Mouse (Mus musculus): ENCODE results near the gene Dlx4. TPM values are rescaled to one million over a fixed set of nuclear protein-coding genes. Genes with fewer than 3 reads are reported as not detected.

The Dlx4 gene
- total RNA-seq, 2 experiments from 2014 or later, result 0.18 to 0.24 TPM

GRCm38 (mm10) chr11:95143663-95144062 is 2.4 kb downstream of the Dlx4 start:
- intact Hi-C loops (cut with DNase I), result no loop called here
- DNase-seq, result no peak

DNA sequence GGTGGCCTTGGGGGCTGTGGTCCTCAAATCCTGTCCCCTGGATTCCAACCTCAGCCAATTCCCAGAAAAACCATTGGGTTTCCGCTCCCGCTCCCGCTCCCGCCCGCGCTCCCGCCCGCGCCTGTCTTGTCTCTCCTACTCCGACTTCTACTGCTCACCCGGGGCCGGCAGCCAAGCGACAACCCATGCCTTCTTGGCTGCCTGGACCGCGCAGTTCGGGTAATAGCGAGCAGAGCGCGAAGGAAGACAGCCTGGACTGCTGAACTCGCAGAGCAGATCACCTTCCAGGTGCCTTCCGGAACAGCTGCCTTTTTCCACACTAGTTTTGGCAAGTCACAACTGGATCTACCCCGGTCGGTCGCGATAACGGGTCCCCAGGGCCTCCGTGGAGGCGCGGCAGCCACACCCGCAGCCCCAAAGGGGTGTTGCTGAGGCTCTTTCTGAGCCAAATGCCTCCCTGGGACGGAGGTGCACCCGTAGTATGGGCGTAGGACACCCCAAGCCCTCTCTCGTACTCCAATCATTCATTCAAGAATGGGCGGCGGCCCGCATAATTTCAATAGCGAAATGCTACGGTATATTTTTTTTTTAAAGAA is 3.0 kb downstream of the Dlx4 start:
- DNase-seq, result peak; percentile 51
- intact Hi-C loops (cut with DNase I), result no loop called here

DNA sequence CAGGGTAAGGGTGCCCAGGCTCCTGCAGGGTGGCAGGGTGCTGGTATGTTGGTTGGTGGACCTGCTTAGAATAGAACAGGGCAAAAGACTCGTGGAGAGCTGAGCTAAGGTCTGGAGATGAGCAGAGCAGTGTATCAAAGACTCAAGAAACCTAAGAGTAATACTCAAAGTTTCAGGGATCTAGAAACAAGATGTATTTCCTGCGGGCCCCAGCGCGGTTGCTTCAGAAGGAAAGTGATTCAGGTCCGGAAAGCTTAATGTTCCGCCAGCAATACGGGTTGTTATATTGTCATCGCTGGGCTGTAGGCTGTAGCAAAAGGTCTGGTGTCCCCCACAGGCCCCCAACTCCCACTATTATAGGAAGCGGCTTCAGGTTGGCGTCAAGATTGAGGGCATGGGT is 3.8 kb downstream of the Dlx4 start:
- DNase-seq, result no peak
- intact Hi-C loops (cut with DNase I), result no loop called here

- DNase-seq, result no peak
- intact Hi-C loops (cut with DNase I), result no loop called here
Observed at GRCm38 (mm10) chr11:95139871-95140270, 6.2 kb downstream of the Dlx4 start.

GRCm38 (mm10) chr11:95137281-95137680 is 8.8 kb downstream of the Dlx4 start:
- intact Hi-C loops (cut with DNase I), result no loop called here
- DNase-seq, result no peak

- no peak for DNase-seq
- intact Hi-C loops (cut with DNase I), result no loop called here
Observed at GRCm38 (mm10) chr11:95133321-95133720, 12.7 kb downstream of the Dlx4 start.

DNA sequence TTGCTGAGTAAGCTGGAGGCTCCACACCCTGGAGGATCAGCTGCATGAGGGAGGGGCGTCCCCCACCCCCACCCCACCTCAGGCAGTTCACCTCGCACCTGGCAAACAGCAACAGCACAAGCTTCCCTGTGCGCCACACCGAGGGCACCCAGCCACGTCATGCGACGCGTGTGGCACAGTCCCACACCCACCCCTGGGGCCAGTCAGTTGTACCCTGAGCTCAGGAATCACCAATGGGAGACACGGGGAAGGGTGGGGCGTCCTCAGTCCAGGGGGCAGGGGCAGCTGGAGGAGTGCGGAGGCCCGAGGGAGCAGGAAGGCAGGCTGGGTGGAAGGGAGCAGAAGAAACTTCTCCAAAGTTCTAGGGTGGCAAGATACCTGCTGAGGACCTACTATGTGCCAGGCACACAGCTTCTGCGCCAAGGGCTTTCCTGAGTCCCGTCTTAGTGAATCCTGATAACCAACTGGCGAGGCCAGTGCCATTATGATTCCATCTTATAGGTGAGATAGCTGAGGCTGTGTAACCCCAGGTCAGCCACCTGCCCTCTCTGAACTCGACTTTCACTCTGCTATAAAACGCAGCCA is 15.3 kb downstream of the Dlx4 start:
- intact Hi-C loops (cut with DNase I), result no loop called here
- no peak for DNase-seq

DNA sequence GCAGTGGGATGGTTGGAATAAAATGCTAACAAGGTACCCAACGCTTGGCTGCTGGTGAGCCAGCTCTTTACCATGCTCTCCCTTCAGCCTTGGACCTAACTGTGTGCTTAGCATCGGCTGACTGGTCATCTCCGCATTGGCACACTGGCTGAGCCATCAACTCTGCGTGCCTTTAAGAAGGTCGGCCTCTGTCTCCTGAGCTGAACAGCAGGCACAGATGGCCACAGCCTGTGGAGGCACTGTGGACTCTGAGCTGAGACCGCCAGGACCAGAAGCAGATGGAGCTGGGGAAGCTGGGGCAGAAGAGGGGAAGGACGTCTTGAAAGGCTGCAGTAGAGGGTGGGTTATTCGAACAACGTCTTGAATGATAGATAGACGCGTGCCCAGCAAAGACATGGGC is 17.7 kb downstream of the Dlx4 start:
- peak; percentile 71 for DNase-seq
- intact Hi-C loops (cut with DNase I), result no loop called here

DNA sequence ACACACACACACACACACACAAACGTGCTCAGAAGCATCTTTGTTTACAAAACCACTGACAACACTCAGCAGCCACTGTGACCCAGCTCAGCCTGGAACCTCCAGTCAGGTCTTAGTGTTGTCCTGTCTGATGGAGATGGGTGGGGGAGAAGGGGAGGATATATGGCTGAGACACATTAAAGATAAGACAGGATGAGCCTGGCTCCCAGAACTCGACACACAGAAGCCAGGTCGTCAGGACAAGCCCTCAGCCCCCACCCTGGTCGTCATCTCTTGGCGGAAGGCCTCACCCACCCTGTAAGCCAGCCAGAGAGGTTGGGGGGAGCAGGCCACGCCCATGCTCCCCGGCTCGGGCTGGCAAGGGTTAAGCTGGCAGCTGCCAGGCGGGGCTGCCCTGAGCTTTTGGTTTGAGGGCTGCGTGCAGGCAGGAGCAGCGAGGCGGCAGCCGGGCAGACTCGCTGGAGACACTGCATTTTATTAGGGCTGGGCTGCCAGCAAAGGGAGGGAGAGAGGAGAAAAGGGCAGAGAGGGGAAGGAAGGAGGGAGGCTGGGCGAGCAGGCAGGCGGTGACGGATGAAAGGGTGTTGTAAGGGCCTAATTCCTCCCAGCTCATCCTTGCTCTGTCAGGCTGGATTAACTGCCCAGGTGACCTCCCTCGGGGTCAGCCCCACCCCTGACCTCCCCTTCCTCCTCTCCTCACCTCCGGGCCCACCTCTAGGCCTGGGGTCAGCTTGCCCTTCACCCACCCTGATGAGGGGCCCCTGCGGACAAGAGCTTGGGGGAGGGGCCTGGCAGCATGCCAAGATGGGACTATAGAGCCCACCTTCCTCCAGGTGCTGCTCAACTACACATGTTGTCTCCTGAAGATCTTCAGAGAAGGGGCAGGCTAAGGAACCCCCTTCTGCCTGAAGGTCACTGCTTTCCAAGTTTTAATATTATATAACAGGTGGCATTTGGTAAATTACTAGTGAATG is 19.5 kb downstream of the Dlx4 start:
- intact Hi-C loops (cut with DNase I), result no loop called here
- peak; percentile 78 for DNase-seq

- no peak for DNase-seq
- intact Hi-C loops (cut with DNase I), result no loop called here
Observed at GRCm38 (mm10) chr11:95125366-95125948, 20.6 kb downstream of the Dlx4 start.

DNA sequence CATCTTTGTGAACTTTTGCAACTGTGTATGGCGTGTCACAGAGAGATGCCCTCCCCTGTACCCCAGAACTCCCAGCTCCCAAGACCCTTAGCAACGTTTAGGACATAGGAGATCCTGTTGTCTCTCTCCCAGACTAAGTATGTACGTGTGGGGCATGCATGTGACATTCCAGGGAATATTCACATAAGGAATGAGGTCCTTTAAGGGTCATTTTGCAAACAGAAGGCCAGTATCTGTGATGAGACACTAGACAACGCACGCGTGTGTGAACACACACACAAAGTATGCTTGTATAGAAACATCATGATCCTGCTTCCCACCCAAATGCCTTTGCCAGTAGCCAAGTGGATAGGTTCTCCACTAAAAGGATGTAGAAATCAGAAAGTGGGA is 24.0 kb downstream of the Dlx4 start:
- intact Hi-C loops (cut with DNase I), result no loop called here
- no peak for DNase-seq

DNA sequence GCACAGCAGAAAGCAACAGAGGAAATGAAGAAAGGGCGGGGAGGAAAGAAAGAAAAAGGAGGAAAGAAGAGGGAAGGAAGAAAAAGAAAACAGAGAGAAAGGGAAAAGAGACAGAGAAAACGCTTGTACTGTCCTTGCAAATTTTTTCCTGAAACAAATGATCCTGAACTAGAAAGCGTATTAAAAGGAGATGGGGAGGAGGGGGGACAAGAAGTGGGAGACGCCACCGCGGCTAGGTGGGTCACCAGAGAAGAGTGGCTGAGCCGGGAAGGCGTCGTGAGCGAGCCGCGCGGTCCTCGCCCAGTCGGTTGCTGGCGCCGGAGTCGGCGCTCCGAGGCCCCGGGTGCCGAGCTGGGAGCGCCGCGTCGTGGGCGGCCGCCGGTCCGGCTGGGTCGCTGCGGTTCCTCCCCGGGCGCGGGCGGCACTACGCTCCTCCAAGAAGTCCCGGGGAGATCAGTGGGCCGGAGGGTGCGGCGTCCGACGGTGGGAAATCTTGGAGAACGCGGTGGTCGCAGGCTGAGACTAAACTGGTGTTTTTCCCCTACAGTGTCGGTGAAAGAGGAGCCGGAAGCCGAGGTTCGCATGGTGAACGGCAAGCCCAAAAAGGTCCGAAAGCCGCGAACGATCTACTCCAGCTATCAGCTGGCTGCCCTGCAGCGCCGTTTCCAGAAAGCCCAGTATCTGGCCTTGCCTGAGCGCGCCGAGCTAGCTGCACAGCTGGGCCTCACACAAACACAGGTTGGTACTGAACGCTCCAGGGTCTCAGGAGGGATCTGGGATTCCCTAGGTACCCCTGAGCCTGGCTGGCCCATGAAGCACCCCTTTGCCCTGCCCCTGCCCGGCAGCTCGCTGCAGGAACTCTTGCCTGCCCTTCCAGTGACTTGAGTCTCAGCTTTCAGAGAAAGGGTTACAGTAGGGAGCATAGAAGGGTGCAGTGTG is 24.6 kb downstream of the Dlx4 start:
- no peak for DNase-seq
- intact Hi-C loops (cut with DNase I), result no loop called here

DNA sequence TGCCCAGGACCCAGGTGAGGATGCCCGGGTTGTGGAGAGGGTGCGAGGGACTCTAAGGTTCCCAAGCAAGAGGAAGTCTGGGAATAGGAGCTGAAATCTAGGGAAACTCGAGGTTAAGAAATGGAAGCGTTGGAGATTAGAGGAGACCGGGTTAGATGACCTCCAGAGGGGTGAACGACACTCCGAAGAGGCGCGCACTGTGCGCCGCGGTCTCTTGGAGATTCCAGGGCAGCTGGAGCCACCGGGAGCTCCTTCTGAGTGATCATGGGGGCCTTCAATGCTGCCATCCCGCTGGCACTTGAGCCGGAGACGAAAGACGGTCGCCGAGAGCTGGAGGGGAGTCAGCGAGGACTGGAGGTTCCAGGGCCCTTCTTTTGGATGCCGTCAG is 25.4 kb downstream of the Dlx4 start:
- intact Hi-C loops (cut with DNase I), result no loop called here
- no peak for DNase-seq

DNA sequence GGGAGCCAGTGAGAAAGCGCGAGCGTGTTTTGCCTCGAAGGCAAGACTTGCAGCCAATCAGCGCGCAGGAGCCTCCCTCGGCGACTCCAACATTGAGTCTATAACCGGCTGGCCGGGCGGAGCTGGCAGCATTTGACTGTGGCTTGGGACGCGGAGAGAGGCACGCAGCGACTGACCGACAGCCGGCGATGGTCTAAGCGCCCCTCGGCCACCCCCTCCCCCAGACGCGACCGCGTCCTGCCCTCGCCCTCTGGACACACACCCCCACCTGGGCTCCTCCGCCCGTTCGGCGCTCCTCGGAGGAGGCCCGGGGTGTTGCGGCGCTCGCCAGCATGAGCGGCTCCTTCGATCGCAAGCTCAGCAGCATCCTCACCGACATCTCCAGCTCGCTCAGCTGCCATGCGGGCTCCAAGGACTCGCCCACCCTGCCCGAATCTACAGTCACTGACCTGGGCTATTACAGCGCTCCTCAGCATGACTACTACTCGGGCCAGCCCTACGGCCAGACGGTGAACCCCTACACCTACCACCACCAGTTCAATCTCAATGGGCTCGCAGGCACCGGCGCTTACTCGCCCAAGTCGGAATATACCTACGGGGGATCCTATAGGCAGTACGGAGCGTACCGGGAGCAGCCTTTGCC is 26.0 kb downstream of the Dlx4 start, which contains the start of gene Dlx3:
Dlx3 (plus strand) TSS at position 130 of the 643 bp plus-strand sequence.
- peak; percentile 57 for DNase-seq
- intact Hi-C loops (cut with DNase I), result loop anchor here (5.0 to 10.0 kb wide), 2 partner anchors 112 to 405 kb away; no protein-coding TSS in a partner anchor

DNA sequence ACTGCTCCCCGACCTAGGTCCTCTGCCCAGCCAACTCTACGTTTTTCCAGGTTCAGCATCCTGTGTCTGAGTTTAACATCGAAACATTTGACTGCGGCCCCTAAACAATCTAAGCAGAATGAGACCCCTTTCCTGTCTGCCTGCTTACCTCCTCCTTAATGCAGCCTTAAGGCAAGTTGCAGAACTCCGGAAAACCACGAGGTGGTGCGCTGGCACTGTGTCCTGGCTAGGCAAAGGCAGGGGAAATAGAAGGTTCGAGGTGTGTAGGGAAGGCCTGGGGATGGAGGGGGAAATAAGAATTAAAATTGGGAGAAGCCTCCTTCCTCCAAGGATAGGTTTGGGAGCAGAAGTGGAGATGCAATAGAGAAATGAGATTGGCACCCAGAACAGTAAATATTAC is 27.6 kb downstream of the Dlx4 start:
- DNase-seq, result peak; percentile 88
- intact Hi-C loops (cut with DNase I), result loop anchor here (5.0 to 10.0 kb wide), 2 partner anchors 114 to 406 kb away; no protein-coding TSS in a partner anchor

- peak; percentile 69 for DNase-seq
- intact Hi-C loops (cut with DNase I), result loop anchor here (1.0 to 10.0 kb wide), 3 partner anchors 115 to 408 kb away; no protein-coding TSS in a partner anchor
Observed at GRCm38 (mm10) chr11:95117030-95117429, 29.0 kb downstream of the Dlx4 start.

DNA sequence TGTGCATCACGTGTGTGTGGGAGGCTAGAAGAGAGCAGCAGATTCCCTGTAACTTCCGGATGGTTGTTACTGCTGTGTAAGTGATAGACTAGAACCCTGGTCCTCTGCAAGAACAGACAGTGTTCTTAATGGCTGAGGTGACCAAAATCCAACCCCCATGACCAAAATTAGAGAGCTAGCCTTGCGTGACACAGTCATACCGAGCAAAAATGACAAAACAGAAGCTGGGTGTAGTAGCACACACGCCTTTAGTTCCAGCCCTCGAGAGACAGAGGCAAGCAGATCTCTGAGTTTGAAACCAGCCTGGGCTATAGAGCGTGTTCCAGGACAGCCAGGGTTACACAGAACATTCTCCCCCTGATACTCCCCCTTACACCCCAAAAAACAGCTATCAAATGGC is 36.0 kb downstream of the Dlx4 start:
- no peak for DNase-seq
- intact Hi-C loops (cut with DNase I), result loop anchor here (10.0 kb wide), 1 partner anchor 415 kb away; no protein-coding TSS in a partner anchor

GRCm38 (mm10) chr11:95109000-95109399 is 37.1 kb downstream of the Dlx4 start:
- intact Hi-C loops (cut with DNase I), result loop anchor here (5.0 kb wide), 1 partner anchor 62 kb away; no protein-coding TSS in a partner anchor
- no peak for DNase-seq
